Mouse (Mus musculus) testis, postnatal 14 days (tissue): ENCODE results near the gene Dcaf6.

Experiments used
- DNase-seq: peaks from one replicate; pipeline ENCODE4 v3.0.0; 2021; ENCODE audit warnings: low spot score

The Dcaf6 gene

DNA sequence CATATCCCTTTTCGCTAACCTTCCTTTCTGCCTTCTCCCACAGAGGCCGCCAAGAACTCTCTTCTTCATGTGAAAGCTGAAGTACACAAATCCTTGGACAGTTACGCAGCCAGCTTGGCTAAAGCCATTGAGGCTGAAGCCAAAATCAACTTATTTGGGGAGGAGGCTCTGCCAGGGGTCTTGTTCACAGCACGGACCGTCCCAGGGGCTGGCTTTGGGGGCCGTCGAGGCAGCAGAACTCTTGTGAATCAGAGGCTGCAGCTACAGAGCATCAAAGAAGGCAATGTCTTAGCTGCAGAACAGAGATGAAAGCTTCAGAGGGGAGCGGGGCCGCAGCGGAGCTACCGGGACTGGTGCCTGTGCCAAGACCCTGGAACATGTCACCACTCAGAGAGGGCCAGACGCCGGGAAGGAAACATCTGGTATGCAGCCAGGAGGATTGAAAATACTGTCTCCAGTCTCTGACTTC is 138.8 kb downstream of the Dcaf6 start:
- DNase-seq, result peak; percentile 30

DNA sequence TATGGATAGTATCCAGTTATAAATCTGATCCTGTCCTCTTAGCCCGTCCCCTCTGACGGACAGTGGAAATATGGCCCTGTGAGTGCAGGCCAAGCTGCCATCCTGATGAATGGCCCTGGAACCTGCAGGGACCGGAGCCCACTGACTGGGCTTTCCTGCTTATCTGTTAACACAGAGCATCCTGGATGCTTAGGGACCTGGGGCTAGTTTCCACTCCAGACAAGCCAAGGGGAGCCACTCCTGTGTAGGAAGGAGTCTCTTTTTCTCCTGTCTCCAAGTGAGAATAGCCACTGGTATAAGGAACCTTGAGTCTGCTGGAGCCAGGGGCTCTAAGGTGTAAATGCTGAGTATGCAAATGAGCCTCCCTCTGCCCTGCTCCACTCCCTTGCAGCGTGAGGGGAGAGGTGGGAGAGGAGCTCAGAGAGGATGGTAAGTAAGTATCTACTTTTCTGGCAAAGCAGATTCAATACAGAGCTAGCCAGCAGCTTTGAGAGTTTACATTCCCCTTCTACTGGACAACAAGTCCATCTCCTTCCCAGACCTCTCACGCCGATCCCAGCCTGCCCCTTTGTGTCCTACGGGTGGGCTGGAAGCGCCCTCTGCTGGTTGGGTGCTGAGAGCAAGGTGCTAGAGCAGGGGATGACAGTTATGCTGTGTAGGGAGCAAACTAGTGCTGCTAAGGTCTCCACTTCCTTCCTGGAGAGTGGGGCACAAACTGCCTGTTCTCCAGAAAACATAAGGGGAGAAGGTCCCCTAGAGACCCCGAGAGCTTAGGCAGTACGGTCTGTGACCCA is 139.9 kb downstream of the Dcaf6 start:
- peak; percentile 61 for DNase-seq

DNA sequence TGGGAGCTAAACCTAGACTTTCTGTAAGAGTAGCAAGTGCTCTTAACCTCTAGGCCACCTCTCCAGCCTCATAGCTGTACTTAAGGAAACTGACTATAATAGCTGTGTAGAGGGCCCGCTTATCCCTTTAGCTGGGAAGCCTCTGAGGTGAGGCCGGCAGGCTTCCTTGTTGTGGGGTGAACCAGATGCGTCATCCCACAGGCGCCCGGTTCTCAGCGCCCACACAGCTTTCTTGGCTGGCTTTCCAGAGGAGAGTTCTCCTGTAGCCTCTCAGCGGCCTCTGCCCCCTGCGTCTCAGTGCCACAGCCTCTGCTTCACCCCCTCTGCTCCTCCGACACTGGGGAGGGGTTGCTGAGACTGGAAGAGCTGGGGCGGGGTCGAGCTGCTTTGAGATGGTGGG is 143.9 kb downstream of the Dcaf6 start:
- no peak for DNase-seq

DNA sequence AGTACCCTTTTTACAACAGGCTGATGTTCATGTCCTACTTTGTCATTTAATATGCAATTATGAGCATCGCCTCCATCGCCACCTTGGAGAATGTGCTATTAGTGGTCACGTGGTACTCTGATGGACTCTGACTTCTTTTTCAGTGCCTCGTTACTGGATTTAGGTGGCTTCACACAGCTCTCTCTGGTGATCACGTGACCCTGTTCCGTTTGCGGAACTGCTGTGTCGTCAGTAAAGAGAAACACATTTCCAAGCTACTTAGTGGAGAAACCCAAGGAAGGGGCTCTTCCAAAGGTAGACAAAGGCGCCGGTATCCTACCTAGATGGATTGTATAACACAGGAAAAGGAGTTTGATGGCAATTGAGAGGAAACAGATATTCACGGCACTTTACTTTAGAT is 152.1 kb downstream of the Dcaf6 start:
- no peak for DNase-seq

DNA sequence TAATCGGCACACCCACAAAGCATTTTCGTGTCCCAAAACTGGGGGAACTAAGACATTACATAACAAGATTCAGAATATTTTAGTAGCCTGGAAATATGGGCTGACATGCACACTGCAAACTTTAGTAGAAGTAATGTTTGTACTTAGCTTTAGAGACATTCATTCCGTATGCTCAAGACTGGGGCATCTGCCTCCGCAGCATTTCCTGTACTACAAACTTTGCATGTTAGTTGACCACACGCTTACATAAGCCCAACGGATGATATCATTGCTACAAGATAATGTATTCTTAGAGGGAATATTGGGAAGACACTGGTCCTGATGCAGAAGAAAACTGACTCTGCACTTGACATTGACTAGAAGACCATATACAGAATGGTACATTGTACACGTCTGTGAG is 155.9 kb downstream of the Dcaf6 start:
- DNase-seq, result no peak

DNA sequence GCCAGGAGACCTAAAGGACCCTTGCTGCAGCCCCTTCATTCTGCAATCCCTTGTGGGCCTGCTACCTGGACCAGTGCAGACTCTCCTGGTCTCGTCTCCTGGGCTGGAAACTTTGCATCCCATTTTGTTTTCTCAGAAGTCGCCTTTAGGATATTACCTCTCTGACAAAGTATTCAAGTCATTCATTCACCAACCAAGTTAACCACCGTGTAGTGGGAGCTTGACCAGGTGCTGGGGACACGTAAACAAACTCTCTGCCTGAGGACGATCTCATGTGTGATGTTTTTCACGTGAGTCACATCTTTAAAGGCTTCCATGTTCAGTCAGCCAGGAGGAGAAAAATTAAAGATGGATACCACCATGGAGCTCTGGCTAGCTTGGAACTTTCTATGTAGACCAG is 157.1 kb downstream of the Dcaf6 start:
- DNase-seq, result no peak

DNA sequence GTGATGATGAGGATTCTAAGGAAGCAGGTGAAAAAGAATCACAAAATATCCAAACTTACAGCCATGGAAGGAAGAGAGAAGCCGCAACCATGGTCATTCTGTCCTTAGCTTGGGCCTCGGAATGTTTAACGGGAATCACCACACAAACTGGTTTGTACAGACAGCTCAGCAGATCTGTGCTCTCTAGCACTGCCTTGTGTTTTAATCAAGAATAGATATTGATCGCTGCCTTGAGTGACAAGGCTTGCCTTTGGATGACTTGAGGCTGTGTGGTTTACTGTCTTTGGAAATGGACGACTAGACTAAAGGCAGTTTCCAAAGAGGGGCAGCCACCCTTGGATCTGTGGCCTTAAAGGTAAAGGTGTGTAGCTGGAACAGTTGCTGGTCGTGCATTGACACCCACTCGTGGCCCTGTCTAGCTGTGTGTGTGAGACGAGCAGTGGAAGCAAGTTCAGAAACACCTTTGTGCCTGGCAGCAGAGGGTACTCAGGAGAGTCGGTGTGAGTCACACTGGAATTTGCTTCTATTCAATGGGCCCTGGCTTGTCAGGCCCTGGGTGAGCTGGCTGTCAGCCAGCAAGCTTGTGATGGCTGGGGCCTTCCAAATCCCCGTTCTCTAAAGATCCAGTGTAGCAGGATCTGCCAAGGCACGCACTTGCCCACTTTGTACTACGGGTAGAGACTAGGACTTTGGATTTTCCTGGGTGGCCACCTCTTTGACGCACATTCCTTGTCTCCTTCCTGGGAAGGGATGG is 157.6 kb downstream of the Dcaf6 start:
- peak; percentile 43 for DNase-seq

DNA sequence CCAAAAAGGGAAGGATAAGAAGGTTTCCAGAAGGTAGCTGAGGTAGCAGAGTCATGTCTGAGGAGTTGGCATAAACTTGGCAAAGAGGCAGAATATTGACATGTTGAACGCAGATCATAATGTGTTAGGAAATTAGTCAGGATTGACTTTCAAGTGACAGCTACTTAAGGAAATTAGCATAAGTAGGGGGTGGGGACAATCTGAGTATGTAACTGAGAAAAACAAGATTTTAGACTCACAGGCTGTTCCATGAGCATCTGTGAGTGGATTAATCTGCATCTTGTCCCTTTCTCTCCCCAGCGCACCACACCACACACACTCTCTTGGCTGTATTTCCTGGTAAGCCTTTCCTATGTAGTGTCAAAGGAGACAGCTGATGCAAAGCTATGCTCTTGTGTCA is 158.7 kb downstream of the Dcaf6 start:
- DNase-seq, result no peak

DNA sequence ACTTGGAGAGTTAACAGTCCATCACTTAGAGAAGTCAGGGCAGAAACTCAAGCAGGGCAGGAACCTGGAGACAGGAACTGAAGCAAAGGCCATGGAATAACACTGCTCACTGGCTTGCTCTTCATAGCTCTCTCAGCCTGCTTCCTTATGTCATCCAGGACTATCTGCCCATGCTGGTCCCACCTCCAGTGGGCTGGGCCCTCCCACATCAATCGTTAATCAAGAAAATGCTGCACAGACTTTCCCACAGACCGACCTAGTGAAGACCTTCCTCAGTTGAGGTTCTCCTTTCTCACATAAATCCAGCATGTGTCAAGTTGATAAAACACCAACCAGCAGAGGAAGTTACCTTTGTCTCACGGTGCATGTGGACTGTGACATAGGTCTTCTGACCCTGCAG is 159.2 kb downstream of the Dcaf6 start:
- no peak for DNase-seq

DNA sequence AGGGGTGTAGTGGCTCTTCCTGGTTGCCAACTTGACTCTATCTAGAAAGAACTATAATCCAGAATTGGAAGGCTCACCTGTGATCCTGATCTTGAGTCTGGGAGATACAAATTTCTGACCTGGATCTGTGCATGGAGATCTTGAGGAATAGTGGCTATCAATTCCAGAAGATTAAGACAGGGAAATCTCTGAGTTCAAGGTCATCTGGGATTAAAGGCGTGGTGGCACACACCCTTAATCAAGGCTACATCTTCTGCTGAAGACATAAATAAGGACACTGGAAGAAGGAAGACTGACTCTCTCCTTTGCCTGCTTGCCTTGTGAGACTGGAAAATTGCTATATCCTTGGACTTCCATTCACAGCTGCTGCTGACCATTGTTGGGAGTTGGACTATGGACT is 164.8 kb downstream of the Dcaf6 start, which contains the start of gene Gpr161:
Gene Gpr161 (plus strand): TSS at position 301 of the 400 bp plus-strand sequence.
- DNase-seq, result no peak

DNA sequence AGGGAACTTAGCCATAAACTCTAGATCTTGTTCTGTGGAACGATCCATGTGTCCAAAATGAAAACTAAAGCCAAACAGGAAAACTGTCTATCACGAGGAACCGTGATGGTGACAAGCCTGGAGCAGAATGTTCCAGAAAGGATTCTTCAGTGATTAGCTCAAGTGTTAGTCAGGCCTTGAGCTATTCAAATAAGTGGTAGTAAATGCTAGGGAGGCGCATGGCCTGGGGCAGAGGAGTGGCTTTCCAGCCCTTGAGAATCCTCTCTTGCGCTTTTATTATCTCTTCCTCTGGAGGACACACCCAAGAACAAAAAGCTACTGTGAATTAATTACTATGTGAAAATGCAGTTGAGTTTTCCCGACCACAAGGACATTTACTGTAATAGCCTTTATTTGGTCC is 168.7 kb downstream of the Dcaf6 start:
- DNase-seq, result peak; percentile 38

DNA sequence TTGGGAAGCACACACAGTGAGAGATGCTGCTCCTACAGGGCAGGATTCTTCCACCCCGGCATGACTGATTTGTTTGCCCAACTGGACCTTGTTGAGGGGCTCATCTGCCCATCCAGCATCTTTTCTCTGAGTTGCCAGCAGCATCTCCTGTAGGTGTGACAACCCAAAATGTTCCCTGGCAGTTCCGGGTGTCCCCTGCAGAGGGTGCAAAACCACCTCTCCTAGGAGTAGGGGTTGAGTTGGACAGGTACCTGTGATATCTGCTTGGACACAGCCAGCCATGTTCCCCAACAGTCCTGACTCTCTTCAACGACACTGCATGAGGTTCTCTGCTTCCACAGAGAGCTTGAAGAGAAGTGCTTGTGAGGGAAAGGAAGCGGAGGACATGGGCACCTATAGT is 170.4 kb downstream of the Dcaf6 start:
- no peak for DNase-seq

DNA sequence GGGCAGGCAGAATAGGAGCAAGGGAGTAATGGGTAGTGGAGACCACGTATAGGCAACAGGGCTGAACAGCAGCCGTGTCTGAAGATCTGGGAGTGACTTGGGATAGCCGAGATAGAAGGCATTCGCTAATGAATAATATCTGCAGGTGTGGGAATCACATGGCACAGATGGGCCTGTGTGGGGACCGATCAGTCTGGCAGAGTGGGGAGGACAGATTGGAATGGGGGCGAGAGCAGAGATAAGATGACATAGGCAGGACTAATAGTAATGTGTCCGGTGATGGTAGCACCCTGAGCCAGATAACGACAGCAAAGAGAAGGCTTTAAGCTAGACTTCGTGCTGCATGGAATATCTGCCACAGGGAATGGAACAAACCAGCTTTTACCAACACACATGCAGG is 172.1 kb downstream of the Dcaf6 start:
- no peak for DNase-seq

DNA sequence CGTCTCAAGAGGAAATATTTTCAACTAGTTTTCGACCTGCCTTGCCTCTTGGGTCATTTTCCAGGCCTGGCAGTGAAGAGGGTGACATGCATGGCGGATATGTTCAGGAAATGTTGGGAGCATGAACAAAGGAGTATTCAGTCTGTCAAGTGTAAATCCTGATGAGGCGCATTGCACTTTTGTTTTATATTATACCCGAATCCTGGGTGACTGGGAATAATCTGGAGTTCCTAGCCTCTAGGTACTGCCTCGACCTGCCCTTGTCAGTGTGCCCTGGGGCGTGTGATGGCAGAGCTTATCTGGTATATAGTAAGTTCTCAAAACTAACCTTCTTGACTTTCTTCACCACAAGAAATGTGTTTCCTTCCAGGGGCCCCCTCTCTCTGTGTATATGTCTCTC is 176.2 kb downstream of the Dcaf6 start:
- DNase-seq, result no peak

DNA sequence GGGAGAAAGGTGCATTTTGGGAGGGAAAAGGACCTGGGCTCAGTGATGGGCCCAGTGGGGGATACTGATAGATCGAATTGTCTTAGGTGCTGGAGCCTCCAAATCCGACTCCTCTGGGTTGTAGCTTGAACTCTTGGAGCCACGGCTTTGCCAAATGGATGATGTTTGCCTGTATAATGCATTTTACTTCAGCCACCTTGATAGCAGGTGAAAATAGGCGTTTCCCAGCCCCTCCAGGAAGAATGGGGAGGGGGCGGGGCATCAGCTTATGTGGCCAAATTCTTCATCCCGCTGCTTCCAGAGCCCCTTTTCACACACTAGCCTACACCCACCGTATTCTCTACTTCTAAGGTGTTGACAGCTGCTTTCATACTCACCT is 177.3 kb downstream of the Dcaf6 start:
- no peak for DNase-seq

DNA sequence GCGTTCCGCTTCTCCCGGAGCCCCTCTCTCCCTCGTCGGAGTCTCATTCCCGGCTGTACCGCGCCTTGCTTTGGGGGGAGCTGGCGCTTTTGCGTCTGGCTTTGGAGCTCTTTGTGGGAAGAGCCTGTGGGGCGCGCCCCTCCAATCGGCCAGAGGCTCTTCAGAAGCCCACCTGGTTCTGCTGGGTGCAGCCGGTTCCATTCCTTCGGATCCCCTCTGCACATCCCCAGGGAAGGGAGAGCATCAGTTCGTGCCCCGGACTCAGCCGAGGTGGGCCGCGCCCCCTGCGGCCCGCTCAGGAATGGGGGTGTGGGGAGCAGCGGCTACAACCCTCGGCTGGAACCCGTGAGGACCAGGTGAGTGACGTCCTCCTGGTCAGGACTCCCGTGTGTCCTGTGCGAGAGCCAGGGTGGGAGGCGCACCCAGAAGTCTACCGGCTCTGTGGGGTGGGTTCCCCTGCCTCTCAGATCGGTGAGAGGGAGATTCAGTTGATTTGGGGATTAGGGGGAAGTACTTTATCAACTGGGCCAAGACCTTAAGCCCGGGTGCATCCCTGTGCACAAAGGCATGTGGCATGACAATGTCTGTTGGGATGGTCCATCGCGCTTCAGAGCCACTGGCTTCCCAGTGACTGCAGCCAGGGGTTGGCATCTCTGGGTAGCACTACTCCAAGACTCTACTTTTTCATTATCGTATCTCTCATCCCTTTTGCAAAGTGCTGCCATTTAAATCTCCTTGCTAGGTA is 177.9 kb downstream of the Dcaf6 start:
- DNase-seq, result no peak

DNA sequence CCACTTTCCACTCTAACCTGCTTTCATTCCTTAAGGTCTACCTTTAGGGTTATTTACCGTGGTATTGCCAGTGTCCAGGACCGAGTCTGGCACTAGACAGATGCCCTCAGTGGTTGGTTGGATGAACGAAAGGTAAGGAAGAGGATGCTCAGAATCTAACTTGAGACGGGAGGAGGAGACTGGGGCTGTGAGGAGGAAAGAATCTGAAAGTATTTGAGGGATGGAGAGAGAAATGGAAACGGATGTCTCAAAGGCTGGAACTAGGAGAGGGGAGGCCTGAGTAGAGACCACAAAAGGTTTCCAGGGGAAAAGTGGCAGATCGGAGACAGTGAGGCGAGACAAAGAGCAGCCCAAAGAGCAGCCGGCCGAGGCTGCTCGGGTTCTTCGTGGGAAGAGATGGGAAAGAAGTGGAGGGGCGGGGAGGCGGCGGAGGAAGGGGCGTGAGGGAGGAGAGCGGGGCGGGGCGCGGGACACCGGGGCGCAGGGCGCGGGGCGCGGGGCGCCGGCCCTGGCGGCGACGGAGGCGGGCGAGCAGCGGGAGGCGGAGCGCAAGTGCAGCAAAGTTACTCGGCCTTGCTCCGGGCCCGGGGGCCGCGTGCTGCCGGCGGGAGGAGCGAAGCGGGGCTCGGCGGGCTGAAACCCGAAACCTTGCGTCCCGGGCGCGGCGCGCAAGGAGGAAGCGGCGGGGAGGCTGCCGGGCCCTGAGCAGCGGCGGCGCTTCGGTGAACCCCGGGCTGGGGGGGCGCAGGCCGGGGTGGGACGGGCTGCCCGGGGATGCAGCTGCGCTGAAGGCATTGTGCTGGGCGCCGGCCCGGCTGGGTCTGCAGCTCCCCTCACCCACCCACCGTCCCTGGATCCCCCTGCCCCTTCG is 178.7 kb downstream of the Dcaf6 start:
- DNase-seq, result peak; percentile 47

DNA sequence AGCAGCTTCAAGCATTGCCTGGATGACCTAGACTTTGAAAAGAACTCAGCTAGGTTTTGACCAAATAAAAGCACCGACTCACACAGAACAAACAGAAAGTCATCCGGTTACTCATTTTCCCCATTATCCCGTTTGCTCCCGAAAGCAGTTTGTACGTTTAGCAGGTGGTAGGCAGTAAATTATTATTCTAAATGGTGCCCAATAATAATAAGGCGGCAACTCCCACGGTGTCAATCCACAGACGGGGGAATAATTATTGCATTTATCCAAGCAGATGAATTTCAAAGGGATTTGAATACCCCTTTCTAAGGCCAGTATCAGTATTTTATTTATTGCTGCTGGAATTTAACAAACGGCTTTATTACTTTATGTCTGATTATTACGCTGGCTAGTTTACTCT is 179.5 kb downstream of the Dcaf6 start:
- no peak for DNase-seq
